Mouse (Mus musculus) macrophage (primary cell): Measurements from ENCODE around the gene Mcf2l. TPM values are rescaled to one million over a fixed set of nuclear protein-coding genes. Genes with fewer than 3 reads are reported as not detected.

Source experiments
- H3K27ac ChIP-seq: fragments of 350-480 bp; formaldehyde crosslinking; 2 replicates; pipeline ENCODE4 v1.9.0; 2021
- H3K36me3 ChIP-seq: fragments of 350-480 bp; formaldehyde crosslinking; 2 replicates; pipeline ENCODE4 v1.9.0; 2021; ENCODE audit errors: inconsistent target
- H3K4me3 ChIP-seq: fragments of 350-480 bp; formaldehyde crosslinking; 2 replicates; pipeline ENCODE4 v1.9.0; 2021; ENCODE audit errors: inconsistent target
- H3K79me2 ChIP-seq: fragments of 350-480 bp; formaldehyde crosslinking; 2 replicates; pipeline ENCODE4 v1.9.0; 2021; ENCODE audit errors: inconsistent target
- WGBS: methylation state at CpG from one replicate; pipeline ENCODE4 v1.1.7; 2026; ENCODE audit warnings: inconsistent platforms; ENCODE audit not compliant: missing documents; 5-methylcytosine and 5-hydroxymethylcytosine counted together
- polyA plus RNA-seq: library from polyadenylated mRNA; stranded (reverse); fragments of 250-400 nt; gene quantifications from 3 replicates; pipeline ENCODE4 v1.2.4, GENCODE M21; 2018; ENCODE audit warnings: inconsistent platforms

Mcf2l gene
- polyA plus RNA-seq, 1 experiment from 2014 or later, result 1.3 TPM

DNA sequence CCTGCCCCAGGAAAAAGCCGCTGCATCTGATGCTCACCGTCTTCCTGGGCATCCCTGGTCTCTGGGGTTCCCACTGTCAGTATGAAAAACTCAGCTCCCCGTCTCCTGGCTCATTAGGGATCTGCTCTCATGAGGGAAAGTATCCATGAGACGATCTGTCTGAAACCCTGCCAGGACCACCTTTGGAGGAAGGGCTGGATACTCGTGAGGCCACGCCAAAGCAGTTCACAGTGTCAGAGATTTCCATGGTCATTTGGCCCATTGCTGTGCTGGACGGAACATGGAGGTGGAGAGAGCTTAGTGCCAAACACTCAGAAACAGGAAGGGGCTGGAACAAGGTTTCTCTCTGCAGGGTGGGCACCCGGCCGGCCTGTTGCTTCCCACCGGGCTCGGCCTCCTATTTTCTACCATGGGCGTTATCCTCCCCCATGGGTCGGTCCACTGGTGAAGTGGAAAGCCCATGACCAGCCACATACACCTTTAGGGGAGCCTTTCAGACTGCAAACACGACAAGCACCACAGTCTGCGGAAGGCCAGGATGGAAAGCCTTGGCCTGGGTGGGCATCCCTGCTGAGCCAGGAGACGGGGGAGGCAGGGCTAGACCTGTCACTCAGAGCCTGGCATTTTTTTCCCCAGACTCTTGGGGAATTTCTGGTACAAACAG lies 14.3 kb downstream of the Mcf2l start:
- Histone ChIP-seq H3K79me2 (no peaks in the 10 kb centered on the region), H3K4me3 (no peak overlapping the region), H3K27ac (no peak overlapping the region), H3K36me3 (no peaks in the 10 kb centered on the region)
- WGBS, result 94% methylated on average over 15 of the region's 16 CpGs

DNA sequence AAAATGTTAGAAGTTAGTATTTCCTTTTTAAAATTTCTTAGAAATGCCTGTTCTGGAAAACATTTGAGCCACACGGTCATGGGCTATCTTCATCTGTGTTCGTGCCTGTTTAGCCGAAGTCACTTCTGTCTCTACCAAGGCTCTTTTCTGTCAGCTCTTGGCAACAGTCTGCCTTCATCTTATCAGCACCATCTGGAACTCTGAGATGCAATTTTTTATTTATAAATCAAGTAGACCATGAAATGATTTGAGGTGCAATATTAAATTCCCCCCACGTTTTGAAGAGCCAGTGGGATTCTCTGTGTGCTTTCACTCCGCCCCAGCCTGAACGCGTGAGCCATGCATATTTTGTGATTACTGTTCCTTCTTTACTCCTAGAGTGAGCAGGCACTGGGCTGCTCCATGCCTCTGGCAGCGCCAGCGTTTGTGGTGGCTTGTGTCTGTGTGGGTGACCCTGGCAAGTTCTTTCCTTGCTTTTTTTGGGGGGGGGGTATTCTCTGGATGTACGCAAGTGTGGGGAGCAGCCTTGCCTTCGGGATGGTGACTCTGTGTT lies 15.5 kb downstream of the Mcf2l start:
- H3K79me2 ChIP-seq, result no peaks in the 10 kb centered on the region
- WGBS, result 83% methylated on average over 11 of the region's 11 CpGs
- H3K27ac ChIP-seq, result no peak overlapping the region
- H3K4me3 ChIP-seq, result no peak overlapping the region
- H3K36me3 ChIP-seq, result no peaks in the 10 kb centered on the region

DNA sequence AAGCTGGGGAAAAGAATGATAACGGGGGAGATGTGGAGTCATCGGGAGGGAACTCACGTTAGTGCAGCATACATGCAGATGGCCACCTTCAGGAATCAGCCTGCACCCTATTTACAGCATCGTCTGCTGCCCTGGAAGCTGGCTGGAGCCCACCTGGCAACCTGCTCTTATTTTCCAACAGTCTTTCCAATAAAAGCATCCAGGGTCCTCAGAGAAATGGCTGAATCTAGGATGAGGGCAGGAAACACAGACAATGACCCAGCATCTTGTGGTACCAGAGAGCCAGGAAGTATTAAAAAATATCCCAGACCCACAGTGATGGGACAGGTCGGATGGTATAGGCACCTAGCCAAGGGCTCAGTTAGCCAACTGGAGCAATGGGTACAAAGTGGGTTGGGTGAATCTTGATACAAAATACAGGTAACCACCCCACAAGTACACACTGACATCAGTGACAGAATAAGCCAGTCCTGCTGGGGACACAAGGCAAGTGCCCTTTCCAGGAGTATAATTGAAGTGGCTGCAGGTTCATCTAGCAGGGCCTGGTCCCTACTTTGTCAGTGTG lies 19.4 kb downstream of the Mcf2l start:
- no peak overlapping the region for H3K4me3 ChIP-seq
- no peaks in the 10 kb centered on the region for H3K36me3 ChIP-seq
- H3K79me2 ChIP-seq, result no peaks in the 10 kb centered on the region
- WGBS, result 89% methylated on average over 5 of the region's 5 CpGs
- H3K27ac ChIP-seq, result no peak overlapping the region

DNA sequence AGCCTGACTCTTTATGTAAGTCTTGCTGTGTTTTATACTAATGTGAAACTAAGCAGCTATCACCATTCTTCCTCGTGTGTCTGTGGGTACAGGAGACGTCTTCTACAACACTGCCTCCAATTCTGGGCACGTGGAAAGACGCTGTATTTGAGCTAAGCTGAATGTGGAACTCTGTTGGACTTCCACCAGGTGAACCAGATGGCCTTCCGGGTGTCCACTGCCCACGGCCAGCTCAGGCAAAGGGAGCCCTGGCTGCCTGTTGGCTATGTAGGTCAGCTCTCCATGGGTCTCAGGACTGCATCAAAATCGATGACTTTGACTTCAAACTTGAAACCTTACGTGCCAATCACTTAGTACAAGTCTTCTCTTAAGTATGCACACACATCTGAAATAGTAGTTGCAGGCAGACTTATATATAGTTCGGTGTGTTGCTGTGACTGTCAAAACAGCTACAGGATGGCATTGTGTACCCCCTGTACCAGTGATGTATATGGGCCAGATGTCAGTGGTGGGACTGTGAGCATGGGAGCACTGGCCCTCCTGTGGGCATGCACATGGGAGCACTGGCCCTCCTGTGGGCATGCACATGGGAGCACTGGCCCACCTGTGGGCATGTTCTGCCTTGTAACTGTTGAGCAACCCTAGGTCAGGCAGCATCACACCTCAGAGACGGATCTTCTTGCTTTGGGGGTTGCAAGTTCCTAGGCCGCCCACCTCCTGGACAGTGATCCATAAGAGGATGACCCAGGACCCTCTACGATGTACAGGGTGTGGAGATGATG lies 20.4 kb downstream of the Mcf2l start:
- Histone ChIP-seq H3K27ac (no peak overlapping the region), H3K4me3 (no peak overlapping the region), H3K79me2 (no peaks in the 10 kb centered on the region), H3K36me3 (no peaks in the 10 kb centered on the region)
- WGBS, result 85% methylated on average over 12 of the region's 12 CpGs

DNA sequence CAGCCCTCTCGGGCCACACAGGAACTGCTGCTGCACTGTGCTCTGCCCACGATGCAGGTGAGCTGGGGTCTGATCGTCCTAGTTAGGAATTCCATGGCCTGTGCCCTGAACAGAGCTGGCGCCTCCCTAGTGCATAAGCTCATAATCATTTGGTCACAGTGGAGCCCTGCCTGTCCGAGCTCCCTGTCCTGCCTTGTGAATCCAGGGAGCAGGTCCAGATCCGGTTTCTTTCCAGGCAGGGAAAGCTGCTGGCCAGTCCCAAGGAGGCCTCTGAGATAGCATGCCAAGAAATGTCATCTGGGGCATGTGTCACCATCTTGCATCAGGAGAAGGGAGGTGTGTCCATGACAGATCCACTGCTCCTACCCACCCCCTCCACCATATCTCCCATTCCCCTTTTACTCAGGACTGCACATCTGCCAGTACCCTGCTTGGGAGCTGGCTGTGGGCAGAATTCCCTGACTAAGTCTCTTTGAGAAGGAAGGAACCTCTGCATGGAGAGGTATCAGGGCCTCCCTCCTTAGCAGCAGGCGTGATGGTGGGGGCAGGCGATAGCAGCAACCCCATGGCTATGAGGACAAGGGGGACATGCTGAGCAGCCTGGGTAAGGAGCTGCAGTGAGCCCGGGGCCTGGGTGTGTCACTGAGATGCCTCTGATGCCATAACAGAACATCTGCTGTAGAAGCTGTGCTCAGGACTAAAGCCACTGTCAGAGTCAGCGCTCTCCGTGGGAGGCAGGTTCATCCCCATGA lies 21.4 kb downstream of the Mcf2l start:
- H3K79me2 ChIP-seq, result no peaks in the 10 kb centered on the region
- WGBS, result 91% methylated on average over 11 of the region's 11 CpGs
- no peak overlapping the region for H3K4me3 ChIP-seq
- H3K27ac ChIP-seq, result no peak overlapping the region
- no peaks in the 10 kb centered on the region for H3K36me3 ChIP-seq

DNA sequence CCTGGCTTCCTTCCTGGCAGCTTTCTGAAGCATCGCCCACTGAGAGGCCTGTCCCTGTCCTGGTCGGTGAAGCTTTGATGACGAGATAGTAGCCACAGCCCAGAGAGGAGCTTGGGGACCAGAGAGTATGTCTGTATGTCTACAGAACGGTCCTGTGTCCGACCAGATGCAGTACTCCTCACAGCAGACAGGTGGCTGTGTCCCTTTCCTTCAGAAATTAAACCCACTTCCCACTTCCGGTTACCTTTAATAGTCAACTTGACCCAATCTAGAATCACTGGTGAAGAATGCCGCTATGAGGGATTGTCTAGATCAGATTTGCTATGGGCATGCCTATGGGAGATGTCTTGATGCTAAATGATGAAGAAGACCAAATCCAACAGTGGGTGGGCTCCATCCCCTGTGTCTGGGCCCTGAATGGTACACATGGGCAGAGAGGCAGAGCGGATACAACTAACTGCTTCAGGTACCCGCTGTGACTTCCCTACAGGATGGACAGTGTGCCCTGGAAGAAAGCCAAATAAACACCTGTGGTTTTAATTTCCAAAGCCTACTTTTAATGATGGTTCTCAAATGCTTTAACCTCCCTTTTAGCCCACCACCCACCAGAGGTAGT lies 22.0 kb downstream of the Mcf2l start:
- 74% methylated on average over 9 of the region's 9 CpGs for WGBS
- Histone ChIP-seq H3K36me3 (no peaks in the 10 kb centered on the region), H3K27ac (no peak overlapping the region), H3K79me2 (no peaks in the 10 kb centered on the region), H3K4me3 (no peak overlapping the region)

DNA sequence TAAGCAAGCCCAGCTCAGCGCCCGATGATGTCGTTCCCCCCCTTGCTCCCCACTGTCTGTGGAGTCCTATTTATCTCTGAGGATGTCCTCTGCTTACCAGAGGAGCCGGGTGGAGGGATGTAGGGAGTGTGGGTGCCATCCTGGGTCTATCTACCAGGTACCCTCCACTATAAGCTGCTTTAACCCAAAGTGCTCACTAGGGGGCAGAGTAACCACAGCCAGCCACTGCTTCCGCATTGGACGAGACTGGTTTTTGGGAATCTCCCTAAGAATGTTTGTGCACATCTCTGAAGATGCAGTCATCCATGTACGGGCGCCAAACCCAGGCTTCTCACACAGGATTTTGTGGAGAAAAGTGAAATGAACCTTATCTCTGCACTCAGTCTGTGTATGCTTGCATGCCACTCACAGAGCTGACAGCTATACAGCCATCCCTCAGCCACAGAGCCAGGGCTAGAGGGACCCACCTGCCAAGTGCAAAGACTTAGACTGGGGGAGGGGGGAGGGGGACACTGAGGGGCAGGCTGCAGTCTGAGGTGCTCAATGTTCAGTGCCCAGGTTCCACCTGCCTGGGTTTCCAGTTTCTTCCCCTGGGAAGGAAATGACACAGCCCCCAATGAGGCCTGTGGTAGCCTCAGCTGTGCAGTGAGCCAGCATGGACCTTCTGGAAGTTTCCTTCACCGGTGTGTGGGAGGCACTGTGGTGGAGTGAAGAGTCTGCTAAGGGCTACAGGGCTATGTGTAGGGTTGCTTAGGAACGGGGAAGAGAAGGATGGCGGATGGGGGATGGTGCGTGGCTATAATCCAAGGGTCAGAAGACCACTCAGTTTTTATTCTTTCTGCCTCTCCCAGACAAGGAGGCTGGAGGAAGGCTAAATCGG lies 23.1 kb downstream of the Mcf2l start:
- no peak overlapping the region for H3K4me3 ChIP-seq
- WGBS, result 55% methylated on average over 13 of the region's 13 CpGs
- H3K79me2 ChIP-seq, result no peaks in the 10 kb centered on the region
- no peak overlapping the region for H3K27ac ChIP-seq
- H3K36me3 ChIP-seq, result no peaks in the 10 kb centered on the region

DNA sequence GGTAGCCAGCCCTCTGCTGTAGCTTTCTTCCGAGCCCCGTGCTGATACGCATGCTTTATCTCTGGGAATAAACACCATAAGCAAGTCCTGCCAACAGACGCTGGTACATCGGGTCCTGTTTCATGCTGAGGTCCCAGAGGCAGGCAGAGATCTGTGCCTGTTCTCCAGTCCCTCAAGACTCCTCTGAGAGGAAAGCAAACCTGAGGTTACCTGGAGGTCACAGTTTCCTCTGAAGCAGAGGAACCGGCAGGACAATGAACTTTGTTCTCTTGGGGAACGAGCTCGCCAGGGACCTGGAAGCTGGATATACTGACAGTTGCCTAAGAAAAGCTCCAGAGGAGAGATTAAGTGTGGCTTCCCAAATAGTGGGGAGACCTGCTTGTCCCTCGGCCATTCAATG lies 24.2 kb downstream of the Mcf2l start:
- Histone ChIP-seq H3K4me3 (no peak overlapping the region), H3K36me3 (no peaks in the 10 kb centered on the region), H3K79me2 (no peaks in the 10 kb centered on the region), H3K27ac (no peak overlapping the region)
- WGBS, result 73% methylated on average over 9 of the region's 9 CpGs

DNA sequence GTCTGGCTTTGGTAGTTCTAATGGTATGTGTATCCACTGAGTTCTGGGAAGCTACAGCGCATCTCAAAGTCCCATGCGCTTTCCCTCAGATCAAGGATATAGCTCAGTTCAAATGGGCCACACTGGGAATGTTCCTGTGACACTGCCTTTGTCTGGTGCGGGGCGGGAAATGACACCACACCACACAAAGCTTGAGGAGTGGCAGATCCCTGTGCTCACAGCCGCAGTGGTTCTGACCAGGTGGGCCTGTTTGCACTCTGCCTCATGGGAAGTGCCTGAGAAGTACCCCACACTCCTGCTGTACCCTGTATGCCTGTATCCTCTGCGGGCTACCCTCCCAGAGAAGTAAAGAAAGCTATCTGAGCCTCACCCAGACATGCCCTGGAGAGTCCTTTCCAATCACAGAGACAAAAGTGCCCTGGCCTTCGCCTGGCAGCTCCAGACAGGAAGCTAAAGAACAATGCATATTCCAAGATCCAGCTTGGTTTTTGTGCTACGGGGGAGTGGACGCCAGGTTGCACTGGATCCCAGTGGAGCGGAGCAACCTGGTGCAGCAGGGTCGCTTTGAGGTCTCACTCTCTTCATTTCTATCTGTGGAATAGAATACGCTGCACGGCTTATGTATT lies 30.3 kb downstream of the Mcf2l start:
- no peaks in the 10 kb centered on the region for H3K36me3 ChIP-seq
- H3K27ac ChIP-seq, result no peak overlapping the region
- H3K4me3 ChIP-seq, result no peak overlapping the region
- WGBS, result 96% methylated on average over 12 of the region's 13 CpGs
- H3K79me2 ChIP-seq, result no peaks in the 10 kb centered on the region

DNA sequence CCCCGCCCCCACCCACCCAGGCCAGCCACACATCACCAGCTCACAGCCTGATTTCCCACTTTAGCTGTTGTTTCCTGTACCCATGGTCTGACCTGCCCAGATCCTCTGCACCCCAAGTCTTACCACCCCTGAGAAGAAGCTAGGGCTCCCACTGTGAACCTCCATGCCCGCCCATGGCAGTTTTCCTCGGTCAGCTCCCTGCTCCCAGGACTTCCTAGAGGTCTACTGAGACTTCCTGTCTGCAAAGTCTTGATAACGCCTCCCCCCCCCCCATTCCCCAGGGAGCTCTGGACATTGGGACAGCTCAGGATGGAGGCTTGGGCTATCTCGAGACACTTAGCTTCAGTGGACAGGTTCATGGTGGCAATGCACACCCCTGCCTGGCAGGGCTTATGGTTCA lies 31.5 kb downstream of the Mcf2l start:
- Histone ChIP-seq H3K79me2 (no peaks in the 10 kb centered on the region), H3K4me3 (no peak overlapping the region), H3K27ac (no peak overlapping the region), H3K36me3 (no peaks in the 10 kb centered on the region)
- 56% methylated on average over 4 of the region's 5 CpGs for WGBS

DNA sequence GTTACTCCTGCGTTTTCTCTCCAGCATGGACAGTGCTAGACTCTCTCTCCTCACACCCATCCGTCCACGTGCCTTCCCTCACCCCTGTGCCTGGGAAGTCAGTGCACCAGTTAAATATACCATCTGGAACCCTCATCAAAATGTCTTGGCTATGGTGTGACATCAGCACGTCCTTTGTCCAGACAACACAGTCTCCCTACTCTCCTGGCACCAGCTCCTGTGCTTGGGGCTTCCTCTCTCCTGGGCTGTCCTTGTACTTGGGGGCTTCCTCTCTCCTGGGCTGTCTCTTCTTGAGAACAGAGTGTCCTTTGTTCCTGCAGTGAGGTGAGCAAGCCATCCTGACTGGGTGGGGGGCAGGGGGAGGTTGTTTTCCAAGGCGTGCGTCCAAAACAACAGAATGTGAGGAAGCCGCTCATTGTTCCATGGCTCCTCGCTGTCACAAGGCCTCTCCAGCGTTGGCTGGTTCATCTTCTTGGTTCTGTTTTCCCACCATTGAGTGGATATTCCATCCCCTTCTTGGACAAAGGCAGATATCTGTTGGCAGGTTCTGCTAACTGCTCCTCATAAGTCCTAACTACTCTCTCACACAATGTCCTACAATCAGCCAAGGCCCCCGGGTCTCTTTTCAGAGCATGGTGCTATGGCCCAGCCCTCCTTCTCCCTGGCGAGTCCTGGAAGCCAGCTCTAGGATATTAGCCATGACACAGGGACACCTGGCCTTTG lies 32.2 kb downstream of the Mcf2l start:
- Histone ChIP-seq H3K4me3 (no peak overlapping the region), H3K36me3 (no peaks in the 10 kb centered on the region), H3K27ac (no peak overlapping the region), H3K79me2 (no peaks in the 10 kb centered on the region)
- WGBS, result 92% methylated on average over 11 of the region's 11 CpGs

DNA sequence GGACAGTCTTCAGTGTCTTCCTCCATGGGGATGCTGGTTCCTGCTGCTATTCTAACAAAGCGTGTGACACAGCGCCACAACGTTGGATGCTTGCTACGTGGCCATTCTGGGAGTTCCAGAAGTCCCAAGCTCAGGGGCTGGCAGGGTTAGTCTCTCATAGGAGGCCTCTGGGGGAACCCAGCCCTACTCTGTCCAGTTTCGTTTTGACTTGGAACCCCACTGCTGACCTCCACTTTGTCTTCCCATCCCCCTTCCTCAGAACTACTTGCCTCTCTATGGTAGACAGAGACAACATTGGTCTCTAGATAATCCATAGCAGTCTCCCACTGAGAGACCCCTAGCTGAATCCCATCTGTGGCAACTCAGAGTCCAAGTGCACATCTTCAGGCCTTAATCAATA lies 33.0 kb downstream of the Mcf2l start:
- H3K36me3 ChIP-seq, result no peaks in the 10 kb centered on the region
- no peak overlapping the region for H3K27ac ChIP-seq
- no peak overlapping the region for H3K4me3 ChIP-seq
- 76% methylated on average over 5 of the region's 5 CpGs for WGBS
- H3K79me2 ChIP-seq, result no peaks in the 10 kb centered on the region

DNA sequence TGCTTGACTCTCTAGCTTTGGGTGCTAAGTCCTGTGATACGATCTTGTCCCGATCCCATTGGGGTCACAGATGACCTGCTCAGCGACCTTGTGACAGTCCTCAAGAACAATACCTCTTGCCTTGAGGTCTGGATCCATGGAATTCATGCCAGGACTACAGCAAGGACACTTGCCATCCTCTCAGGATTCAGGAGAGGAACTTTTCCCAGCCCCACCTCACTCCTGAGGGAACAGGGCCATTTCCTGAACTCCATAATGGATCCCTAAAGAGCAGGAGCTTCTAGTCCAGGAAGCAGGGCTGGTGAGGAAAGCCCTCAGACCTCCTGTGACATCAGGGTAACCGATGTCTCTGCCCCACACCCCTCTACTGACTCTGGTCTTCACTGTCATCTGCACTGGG lies 34.1 kb downstream of the Mcf2l start:
- WGBS, result 74% methylated on average over 4 of the region's 4 CpGs
- no peak overlapping the region for H3K4me3 ChIP-seq
- H3K79me2 ChIP-seq, result no peaks in the 10 kb centered on the region
- H3K36me3 ChIP-seq, result no peaks in the 10 kb centered on the region
- H3K27ac ChIP-seq, result no peak overlapping the region
